Mouse (Mus musculus): ENCODE results near the gene Nrn1l. TPM values are rescaled to one million over a fixed set of nuclear protein-coding genes. Genes with fewer than 3 reads are reported as not detected.

Gene Nrn1l
- polyA plus RNA-seq, 1 experiment from 2014 or later = 0.38 TPM

GRCm38 (mm10) chr8:105935105-105935504, 41.7 kb downstream of the Nrn1l start:
- ATAC-seq (replicated peaks; ENCODE audit: insufficient number of reproducible peaks, low FRiP score, low TSS enrichment, low read depth) (no peak), DNase-seq (ENCODE audit: low spot score) (no peak)
- no peaks in the 10 kb centered on the region for H3K36me3 ChIP-seq (replicated peaks; ENCODE audit: control insufficient read depth, insufficient read depth, low read depth, low read length)
- WGBS = 79% methylated on average over 6 of the region's 6 CpGs
- H3K4me2 ChIP-seq (ENCODE audit: low read depth, low read length) = no peak overlapping the region
- H3K9ac ChIP-seq (replicated peaks; ENCODE audit: low read length) = no peak overlapping the region
- H3K9me3 ChIP-seq (replicated peaks; ENCODE audit: control insufficient read depth, low read length) = no peaks in the 10 kb centered on the region
- H3K4me1 ChIP-seq (ENCODE audit: control insufficient read depth, insufficient read depth, low read length) = no peaks in the 10 kb centered on the region; the same call in 1 of the 2 replicates
- no peaks in the 10 kb centered on the region for H3K27me3 ChIP-seq (ENCODE audit: control insufficient read depth, insufficient read depth, low read length)
- H3K4me3 ChIP-seq (ENCODE audit: low read depth, low read length) = no peak overlapping the region
- H3K27ac ChIP-seq (replicated peaks; ENCODE audit: low read depth, low read length) = no peak overlapping the region

GRCm38 (mm10) chr8:105935863-105936603, 42.7 kb downstream of the Nrn1l start:
- Histone ChIP-seq H3K4me2 (ENCODE audit: low read depth, low read length) (peak overlapping the region; percentile 72), H3K4me1 (ENCODE audit: control insufficient read depth, insufficient read depth, low read length) (no peaks in the 10 kb centered on the region; the same call in 1 of the 2 replicates), H3K27ac (replicated peaks; ENCODE audit: low read depth, low read length) (no peak overlapping the region), H3K27me3 (ENCODE audit: control insufficient read depth, insufficient read depth, low read length) (no peaks in the 10 kb centered on the region), H3K9ac (replicated peaks; ENCODE audit: low read length) (peak overlapping the region; percentile 69), H3K36me3 (replicated peaks; ENCODE audit: control insufficient read depth, insufficient read depth, low read depth, low read length) (no peaks in the 10 kb centered on the region), H3K9me3 (replicated peaks; ENCODE audit: control insufficient read depth, low read length) (no peaks in the 10 kb centered on the region), H3K4me3 (ENCODE audit: low read depth, low read length) (peak overlapping the region; percentile 77)
- DNase-seq (ENCODE audit: low spot score) (no peak), ATAC-seq (replicated peaks; ENCODE audit: insufficient number of reproducible peaks, low FRiP score, low TSS enrichment, low read depth) (no peak)
- 27% methylated on average over 7 of the region's 7 CpGs for WGBS

- Histone ChIP-seq H3K36me3 (replicated peaks; ENCODE audit: control insufficient read depth, insufficient read depth, low read depth, low read length) (no peaks in the 10 kb centered on the region), H3K27me3 (ENCODE audit: control insufficient read depth, insufficient read depth, low read length) (no peaks in the 10 kb centered on the region), H3K9ac (replicated peaks; ENCODE audit: low read length) (peak overlapping the region; percentile 69), H3K27ac (replicated peaks; ENCODE audit: low read depth, low read length) (peak overlapping the region; percentile 44; the same call in 1 of the 2 replicates), H3K9me3 (replicated peaks; ENCODE audit: control insufficient read depth, low read length) (no peaks in the 10 kb centered on the region), H3K4me3 (ENCODE audit: low read depth, low read length) (peak overlapping the region; percentile 77), H3K4me1 (ENCODE audit: control insufficient read depth, insufficient read depth, low read length) (no peaks in the 10 kb centered on the region; the same call in 1 of the 2 replicates), H3K4me2 (ENCODE audit: low read depth, low read length) (peak overlapping the region; percentile 72)
- DNase-seq (ENCODE audit: low spot score) = peak; percentile 93
- ATAC-seq (replicated peaks; ENCODE audit: insufficient number of reproducible peaks, low FRiP score, low TSS enrichment, low read depth) = peak; percentile 85
- under 1% methylated on average over 30 of the region's 30 CpGs for WGBS
Measured at GRCm38 (mm10) chr8:105936866-105937475, 43.6 kb downstream of the Nrn1l start.

GRCm38 (mm10) chr8:105937496-105938305, 44.3 kb downstream of the Nrn1l start:
- DNase-seq (ENCODE audit: low spot score) = peak; percentile 31
- H3K4me1 ChIP-seq (ENCODE audit: control insufficient read depth, insufficient read depth, low read length) = no peaks in the 10 kb centered on the region; the same call in 1 of the 2 replicates
- H3K27me3 ChIP-seq (ENCODE audit: control insufficient read depth, insufficient read depth, low read length) = no peaks in the 10 kb centered on the region
- no peaks in the 10 kb centered on the region for H3K36me3 ChIP-seq (replicated peaks; ENCODE audit: control insufficient read depth, insufficient read depth, low read depth, low read length)
- H3K4me2 ChIP-seq (ENCODE audit: low read depth, low read length) = peak overlapping the region; percentile 72
- peak overlapping the region; percentile 69 for H3K9ac ChIP-seq (replicated peaks; ENCODE audit: low read length)
- H3K9me3 ChIP-seq (replicated peaks; ENCODE audit: control insufficient read depth, low read length) = no peaks in the 10 kb centered on the region
- H3K27ac ChIP-seq (replicated peaks; ENCODE audit: low read depth, low read length) = 0 out of 2 replicates have a peak overlapping the region, but pooled peaks have one; percentile 44
- 4% methylated on average over 33 of the region's 33 CpGs for WGBS
- ATAC-seq (replicated peaks; ENCODE audit: insufficient number of reproducible peaks, low FRiP score, low TSS enrichment, low read depth) = peak; percentile 32; the same call in 1 of the 2 replicates
- peak overlapping the region; percentile 77 for H3K4me3 ChIP-seq (ENCODE audit: low read depth, low read length)

DNA sequence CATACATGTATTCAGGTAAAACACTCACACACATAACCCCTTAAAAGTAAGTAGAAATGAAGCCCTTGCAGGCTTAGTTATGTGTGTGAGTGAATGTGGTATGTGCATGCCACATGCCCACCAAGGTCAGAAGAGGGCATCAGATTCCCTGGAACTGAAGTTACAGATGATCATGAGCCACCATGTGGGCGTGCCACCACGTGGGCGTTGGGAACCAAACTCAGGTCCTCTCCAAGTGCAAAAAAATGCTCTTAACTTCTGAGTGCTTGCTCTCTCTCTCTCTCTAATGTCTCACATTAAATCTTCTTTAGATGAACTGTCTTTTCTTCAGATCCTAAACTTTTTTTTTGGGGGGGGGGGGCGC, 44.9 kb downstream of the Nrn1l start, which contains the start of gene Psmb10:
Psmb10 (minus strand) TSS at position 139 of the 364 bp plus-strand sequence.
- Histone ChIP-seq H3K9me3 (replicated peaks; ENCODE audit: control insufficient read depth, low read length) (no peaks in the 10 kb centered on the region), H3K4me1 (ENCODE audit: control insufficient read depth, insufficient read depth, low read length) (no peaks in the 10 kb centered on the region; the same call in 1 of the 2 replicates), H3K4me2 (ENCODE audit: low read depth, low read length) (peak within 1 kb of the TSS; percentile 72), H3K9ac (replicated peaks; ENCODE audit: low read length) (peak within 1 kb of the TSS; percentile 69), H3K27ac (replicated peaks; ENCODE audit: low read depth, low read length) (0 out of 2 replicates have a peak within 1 kb of the TSS, but pooled peaks have one; percentile 44), H3K27me3 (ENCODE audit: control insufficient read depth, insufficient read depth, low read length) (no peaks in the 10 kb centered on the region), H3K4me3 (ENCODE audit: low read depth, low read length) (peak within 1 kb of the TSS; percentile 77), H3K36me3 (replicated peaks; ENCODE audit: control insufficient read depth, insufficient read depth, low read depth, low read length) (no peaks in the 10 kb centered on the region; the same call in 1 of the 2 replicates)
- peak; percentile 7 for DNase-seq (ENCODE audit: low spot score)
- no peak for ATAC-seq (replicated peaks; ENCODE audit: insufficient number of reproducible peaks, low FRiP score, low TSS enrichment, low read depth)
- WGBS = 44% methylated on average over 4 of the region's 4 CpGs

GRCm38 (mm10) chr8:105942026-105942425, 48.7 kb downstream of the Nrn1l start:
- Histone ChIP-seq H3K4me2 (ENCODE audit: low read depth, low read length) (no peak overlapping the region), H3K4me1 (ENCODE audit: control insufficient read depth, insufficient read depth, low read length) (no peaks in the 10 kb centered on the region; the same call in 1 of the 2 replicates), H3K9me3 (replicated peaks; ENCODE audit: control insufficient read depth, low read length) (no peaks in the 10 kb centered on the region), H3K36me3 (replicated peaks; ENCODE audit: control insufficient read depth, insufficient read depth, low read depth, low read length) (peaks cover 7% of the 10 kb centered on the region), H3K27me3 (ENCODE audit: control insufficient read depth, insufficient read depth, low read length) (no peaks in the 10 kb centered on the region), H3K9ac (replicated peaks; ENCODE audit: low read length) (no peak overlapping the region), H3K4me3 (ENCODE audit: low read depth, low read length) (no peak overlapping the region), H3K27ac (replicated peaks; ENCODE audit: low read depth, low read length) (no peak overlapping the region)
- no peak for DNase-seq (ENCODE audit: low spot score)
- no peak for ATAC-seq (replicated peaks; ENCODE audit: insufficient number of reproducible peaks, low FRiP score, low TSS enrichment, low read depth)
- WGBS = 95% methylated on average over 11 of the region's 11 CpGs

GRCm38 (mm10) chr8:105942542-105942941, 49.2 kb downstream of the Nrn1l start:
- no peak for ATAC-seq (replicated peaks; ENCODE audit: insufficient number of reproducible peaks, low FRiP score, low TSS enrichment, low read depth)
- H3K9ac ChIP-seq (replicated peaks; ENCODE audit: low read length) = no peak overlapping the region
- H3K27ac ChIP-seq (replicated peaks; ENCODE audit: low read depth, low read length) = no peak overlapping the region
- no peak overlapping the region for H3K4me3 ChIP-seq (ENCODE audit: low read depth, low read length)
- H3K4me1 ChIP-seq (ENCODE audit: control insufficient read depth, insufficient read depth, low read length) = no peaks in the 10 kb centered on the region; the same call in 1 of the 2 replicates
- no peaks in the 10 kb centered on the region for H3K9me3 ChIP-seq (replicated peaks; ENCODE audit: control insufficient read depth, low read length)
- no peaks in the 10 kb centered on the region for H3K27me3 ChIP-seq (ENCODE audit: control insufficient read depth, insufficient read depth, low read length)
- H3K36me3 ChIP-seq (replicated peaks; ENCODE audit: control insufficient read depth, insufficient read depth, low read depth, low read length) = peaks cover 7% of the 10 kb centered on the region
- WGBS = 97% methylated on average over 5 of the region's 5 CpGs
- DNase-seq (ENCODE audit: low spot score) = no peak
- no peak overlapping the region for H3K4me2 ChIP-seq (ENCODE audit: low read depth, low read length)

Measured in embryonic facial prominence, embryonic 11.5 days (tissue).